Mouse (Mus musculus) T-helper 17 cell (primary cell): ENCODE data around the gene F930015N05Rik.

Source experiments
- in situ Hi-C, 2 experiments: fragments of 300-600 bp; cut with MboI, MseI; formaldehyde crosslinking; loops; 1 replicate in 1 of 2; 2 replicates in 1 of 2; pipeline ENCODE4 v1.15.1; 2025; ENCODE audit warnings: high pct_unique_total_duplicates in 2 of 2

The F930015N05Rik gene

GRCm38 (mm10) chr11:64396331-64396881 is 40.0 kb downstream of the F930015N05Rik start:
- in situ Hi-C loops = no loop called here

GRCm38 (mm10) chr11:64386333-64386732 is 50.1 kb downstream of the F930015N05Rik start:
- in situ Hi-C loops = no loop called here
